Mouse (Mus musculus): ENCODE results near the gene Nfkb2.

DNA sequence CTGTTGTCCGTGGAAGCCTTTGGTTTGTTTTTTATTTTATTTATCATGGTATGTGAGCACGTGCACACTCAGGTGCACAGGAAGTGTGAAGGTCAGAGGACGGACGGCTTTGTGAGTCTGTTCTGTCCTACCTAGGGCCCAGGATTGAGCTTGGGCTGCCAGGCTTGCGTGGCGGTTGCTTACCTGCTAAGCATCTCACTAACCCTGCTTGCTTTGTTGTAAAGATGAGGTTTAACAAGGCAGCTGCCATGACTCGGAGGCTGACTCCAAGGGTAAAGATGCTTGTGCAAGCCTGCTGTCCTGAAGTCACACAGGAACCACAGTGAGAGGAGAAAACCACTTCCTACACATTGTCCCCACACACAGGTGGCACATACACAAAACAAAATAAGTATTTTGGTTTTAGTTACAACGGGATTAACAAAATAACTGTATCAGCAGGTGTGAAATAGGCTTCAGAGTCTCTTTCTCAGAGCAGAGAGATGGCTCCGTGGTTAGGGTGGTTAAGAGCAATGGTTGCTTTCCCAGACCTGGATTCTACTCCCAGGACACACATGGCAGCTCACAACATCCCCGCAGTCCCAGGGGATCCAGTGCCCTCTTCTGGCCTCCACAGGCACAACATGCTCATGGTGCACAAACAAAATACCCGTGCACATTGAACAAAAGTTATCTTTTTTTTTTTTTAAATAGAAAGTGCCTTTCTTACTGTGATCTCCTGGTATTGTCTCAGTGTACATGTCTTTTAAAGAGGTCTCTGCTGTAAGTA is 21.9 kb upstream of the Nfkb2 start:
- TF ChIP-seq MAX (IDR thresholded peaks at IDR 0.05) (no peak), CTCF (IDR thresholded peaks at IDR 0.05; ENCODE audit: control insufficient read depth, insufficient read depth, insufficient read length) (no peak), FOSL1 (IDR thresholded peaks at IDR 0.05; ENCODE audit: insufficient read depth, low read length, poor library complexity, severe bottlenecking) (no peak)
